Mouse (Mus musculus) E14TG2a.4 (cell line): Measurements from ENCODE around the gene Gm5662.
"Not testable (repeated sequence)": the region's sequence is repeated elsewhere in the genome, so short reads cannot be mapped to it uniquely, and the experiment has no call there.

Source experiments
- CTCF ChIP-seq: conservative IDR thresholded peaks from 2 replicates; pipeline ENCODE4 v1.5.1; 2014; ENCODE audit warnings: low read length
- NANOG ChIP-seq: IDR thresholded peaks from 2 replicates; pipeline ENCODE4 v1.6.1; 2014; ENCODE audit warnings: borderline replicate concordance, low read length, mixed read lengths
- POU5F1 ChIP-seq: IDR thresholded peaks from 2 replicates; pipeline ENCODE4 v1.6.1; 2014; ENCODE audit warnings: low read length, borderline replicate concordance

GRCm38 (mm10) chr12:88285224-88285623 lies 10.9 kb upstream of the Gm5662 start:
- not testable (repeated sequence) for TF ChIP-seq CTCF, NANOG, POU5F1
